Mouse (Mus musculus): Measurements from ENCODE around the gene Chmp4b. TPM values are rescaled to one million over a fixed set of nuclear protein-coding genes. Genes with fewer than 3 reads are reported as not detected.

The Chmp4b gene
- 9.9 and 10.3 TPM in 2 replicates for polyA plus RNA-seq (2015; fragmentation: Nextera tagmentation; extraction: Ambion mirVana)

GRCm38 (mm10) chr2:154651363-154651762 is at the start of gene Chmp4b:
Chmp4b (plus strand) TSS chr2:154651705.
- ATAC-seq (ENCODE audit: low read depth) = no peak
- Histone ChIP-seq H3K9ac (ENCODE audit: low read depth, low read length) (no peak within 1 kb of the TSS), H3K4me1 (ENCODE audit: control insufficient read depth, low read depth, low read length) (peaks cover 7% of the 10 kb centered on the region), H3K36me3 (ENCODE audit: control insufficient read depth, insufficient read depth) (no peaks in the 10 kb centered on the region), H3K27me3 (ENCODE audit: control insufficient read depth, insufficient read depth, low read depth, low read length) (no peaks in the 10 kb centered on the region), H3K4me3 (ENCODE audit: low read depth, low read length) (no peak within 1 kb of the TSS), H3K9me3 (replicated peaks; ENCODE audit: control insufficient read depth, low read length) (0 out of 2 replicates have a peak, but pooled peaks cover 5% of the 10 kb centered on the region), H3K27ac (ENCODE audit: low read length) (no peak within 1 kb of the TSS), H3K4me2 (ENCODE audit: low read depth, low read length) (no peak within 1 kb of the TSS)
- 46% methylated on average over 8 of the region's 8 CpGs for WGBS (ENCODE audit: insufficient replicate concordance)

- H3K36me3 ChIP-seq (ENCODE audit: control insufficient read depth, insufficient read depth) = no peaks in the 10 kb centered on the region
- 6% methylated on average over 22 of the region's 22 CpGs for WGBS (ENCODE audit: insufficient replicate concordance)
- peak overlapping the region; percentile 89 for H3K27ac ChIP-seq (ENCODE audit: low read length)
- H3K27me3 ChIP-seq (ENCODE audit: control insufficient read depth, insufficient read depth, low read depth, low read length) = no peaks in the 10 kb centered on the region
- H3K4me1 ChIP-seq (ENCODE audit: control insufficient read depth, low read depth, low read length) = peaks cover 19% of the 10 kb centered on the region
- no peaks in the 10 kb centered on the region for H3K9me3 ChIP-seq (replicated peaks; ENCODE audit: control insufficient read depth, low read length)
- no peak for ATAC-seq (ENCODE audit: low read depth)
- peak overlapping the region; percentile 75 for H3K4me3 ChIP-seq (ENCODE audit: low read depth, low read length)
- peak overlapping the region; percentile 86 for H3K9ac ChIP-seq (ENCODE audit: low read depth, low read length)
- H3K4me2 ChIP-seq (ENCODE audit: low read depth, low read length) = peak overlapping the region; percentile 74
Observed at GRCm38 (mm10) chr2:154603007-154603637, 48.4 kb upstream of the Chmp4b start.

GRCm38 (mm10) chr2:154603638-154604153 is 47.8 kb upstream of the Chmp4b start, which contains the start of gene Pxmp4:
Pxmp4 (minus strand) TSS chr2:154603708.
- Histone ChIP-seq H3K4me1 (ENCODE audit: control insufficient read depth, low read depth, low read length) (peaks cover 20% of the 10 kb centered on the region), H3K27me3 (ENCODE audit: control insufficient read depth, insufficient read depth, low read depth, low read length) (no peaks in the 10 kb centered on the region), H3K9ac (ENCODE audit: low read depth, low read length) (peak within 1 kb of the TSS; percentile 86), H3K36me3 (ENCODE audit: control insufficient read depth, insufficient read depth) (no peaks in the 10 kb centered on the region), H3K27ac (ENCODE audit: low read length) (peak within 1 kb of the TSS; percentile 92), H3K4me2 (ENCODE audit: low read depth, low read length) (peak within 1 kb of the TSS; percentile 96), H3K4me3 (ENCODE audit: low read depth, low read length) (peak within 1 kb of the TSS; percentile 75), H3K9me3 (replicated peaks; ENCODE audit: control insufficient read depth, low read length) (no peaks in the 10 kb centered on the region)
- WGBS (ENCODE audit: insufficient replicate concordance) = 0% methylated on average over 13 of the region's 13 CpGs
- peak; percentile 99 for ATAC-seq (ENCODE audit: low read depth)

DNA sequence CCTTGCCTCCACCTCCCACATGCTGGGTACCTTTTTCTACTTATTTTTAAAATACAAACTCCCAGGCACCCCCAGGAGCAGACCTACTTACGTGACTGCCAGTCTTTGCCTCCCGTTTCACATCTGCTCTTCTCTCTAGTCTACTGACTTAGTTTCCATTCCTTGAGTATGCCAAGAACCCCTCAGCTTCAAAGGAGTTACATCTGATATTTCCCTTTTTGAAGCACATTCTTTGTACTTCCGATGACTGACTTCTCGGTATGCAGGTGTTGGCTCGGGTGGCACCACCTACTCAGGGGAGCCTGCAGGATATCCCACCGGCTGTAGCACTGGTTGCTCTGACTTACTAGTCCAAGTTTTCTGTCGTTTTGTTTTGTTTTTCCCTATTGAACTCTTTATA is 47.3 kb upstream of the Chmp4b start:
- Histone ChIP-seq H3K9me3 (replicated peaks; ENCODE audit: control insufficient read depth, low read length) (no peaks in the 10 kb centered on the region), H3K9ac (ENCODE audit: low read depth, low read length) (peak overlapping the region; percentile 73), H3K4me1 (ENCODE audit: control insufficient read depth, low read depth, low read length) (peaks cover 23% of the 10 kb centered on the region), H3K4me2 (ENCODE audit: low read depth, low read length) (peak overlapping the region; percentile 96), H3K27me3 (ENCODE audit: control insufficient read depth, insufficient read depth, low read depth, low read length) (no peaks in the 10 kb centered on the region), H3K36me3 (ENCODE audit: control insufficient read depth, insufficient read depth) (no peaks in the 10 kb centered on the region), H3K4me3 (ENCODE audit: low read depth, low read length) (peak overlapping the region; percentile 62), H3K27ac (ENCODE audit: low read length) (peak overlapping the region; percentile 92)
- 12% methylated on average over 7 of the region's 7 CpGs for WGBS (ENCODE audit: insufficient replicate concordance)
- no peak for ATAC-seq (ENCODE audit: low read depth)

- no peak for ATAC-seq (ENCODE audit: low read depth)
- WGBS (ENCODE audit: insufficient replicate concordance) = 74% methylated on average over 1 of the region's 1 CpGs
- no peaks in the 10 kb centered on the region for H3K36me3 ChIP-seq (ENCODE audit: control insufficient read depth, insufficient read depth)
- no peak overlapping the region for H3K27ac ChIP-seq (ENCODE audit: low read length)
- no peak overlapping the region for H3K4me2 ChIP-seq (ENCODE audit: low read depth, low read length)
- no peak overlapping the region for H3K4me3 ChIP-seq (ENCODE audit: low read depth, low read length)
- no peaks in the 10 kb centered on the region for H3K27me3 ChIP-seq (ENCODE audit: control insufficient read depth, insufficient read depth, low read depth, low read length)
- H3K9me3 ChIP-seq (replicated peaks; ENCODE audit: control insufficient read depth, low read length) = no peaks in the 10 kb centered on the region
- peaks cover 32% of the 10 kb centered on the region for H3K4me1 ChIP-seq (ENCODE audit: control insufficient read depth, low read depth, low read length)
- H3K9ac ChIP-seq (ENCODE audit: low read depth, low read length) = no peak overlapping the region
Observed at GRCm38 (mm10) chr2:154606965-154607364, 44.5 kb upstream of the Chmp4b start.

- no peaks in the 10 kb centered on the region for H3K27me3 ChIP-seq (ENCODE audit: control insufficient read depth, insufficient read depth, low read depth, low read length)
- no peak for ATAC-seq (ENCODE audit: low read depth)
- peaks cover 37% of the 10 kb centered on the region for H3K4me1 ChIP-seq (ENCODE audit: control insufficient read depth, low read depth, low read length)
- 39% methylated on average over 10 of the region's 10 CpGs for WGBS (ENCODE audit: insufficient replicate concordance)
- H3K4me3 ChIP-seq (ENCODE audit: low read depth, low read length) = no peak overlapping the region
- no peak overlapping the region for H3K27ac ChIP-seq (ENCODE audit: low read length)
- no peak overlapping the region for H3K4me2 ChIP-seq (ENCODE audit: low read depth, low read length)
- H3K36me3 ChIP-seq (ENCODE audit: control insufficient read depth, insufficient read depth) = no peaks in the 10 kb centered on the region
- H3K9ac ChIP-seq (ENCODE audit: low read depth, low read length) = no peak overlapping the region
- no peaks in the 10 kb centered on the region for H3K9me3 ChIP-seq (replicated peaks; ENCODE audit: control insufficient read depth, low read length)
Observed at GRCm38 (mm10) chr2:154609050-154609767, 42.3 kb upstream of the Chmp4b start.

DNA sequence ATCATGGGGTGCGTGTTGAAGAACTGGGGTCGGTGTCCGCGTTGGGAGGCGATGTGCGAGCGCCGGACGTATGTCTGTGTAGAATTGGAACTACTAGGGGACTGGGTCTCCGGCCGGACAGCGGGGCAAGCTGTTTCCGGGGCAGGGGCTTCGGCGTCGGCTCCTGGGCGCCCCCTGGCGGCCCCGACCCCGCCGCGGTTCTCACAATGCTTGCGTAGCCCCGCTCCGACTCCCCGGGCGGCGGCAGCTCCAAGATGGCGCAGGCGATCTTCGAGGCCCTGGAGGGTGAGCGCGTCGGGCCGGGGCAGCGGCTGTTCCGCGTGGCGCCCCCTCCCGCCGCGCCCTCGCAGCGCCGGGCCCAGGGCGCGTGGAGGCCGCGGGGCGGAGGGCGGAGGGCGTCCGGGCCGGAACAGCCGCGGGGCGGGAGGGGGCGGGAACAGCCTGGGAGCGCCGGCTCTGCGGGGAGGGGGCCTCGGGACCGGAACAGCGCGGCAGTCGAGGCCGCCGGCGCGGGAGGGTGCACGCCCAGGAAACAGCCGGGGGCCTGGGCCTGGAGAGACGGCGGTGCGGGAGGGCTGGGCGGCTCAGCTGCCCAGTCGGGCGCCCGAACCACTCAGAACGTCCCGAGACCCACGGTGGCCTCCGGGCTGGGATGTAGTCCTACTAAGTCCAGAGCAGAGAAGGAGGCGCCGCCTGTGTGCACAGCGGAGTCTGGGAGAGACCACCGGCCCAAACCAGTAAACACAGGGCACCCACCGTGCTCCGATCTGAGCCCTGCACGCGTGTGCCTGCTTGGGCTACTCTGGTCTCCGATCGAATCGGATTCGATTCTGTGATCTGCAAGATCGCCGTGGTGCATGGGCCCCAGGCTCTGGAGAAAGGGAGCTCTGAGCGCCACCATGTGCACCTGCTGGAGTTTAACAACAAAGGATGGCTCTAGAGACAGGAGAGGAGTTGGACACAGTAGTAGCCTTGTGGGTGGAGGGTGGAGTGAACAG is 38.1 kb upstream of the Chmp4b start, which contains the start of the genes Zfp341 and 4930519P11Rik:
Zfp341 (plus strand) TSS at position 180 of the 998 bp plus-strand sequence.
4930519P11Rik (minus strand) TSS at position 320 of the 998 bp plus-strand sequence.
- WGBS (ENCODE audit: insufficient replicate concordance) = under 1% methylated on average over 83 of the region's 98 CpGs
- H3K9me3 ChIP-seq (replicated peaks; ENCODE audit: control insufficient read depth, low read length) = no peaks in the 10 kb centered on the region
- H3K4me1 ChIP-seq (ENCODE audit: control insufficient read depth, low read depth, low read length) = peaks cover 46% of the 10 kb centered on the region
- no peaks in the 10 kb centered on the region for H3K27me3 ChIP-seq (ENCODE audit: control insufficient read depth, insufficient read depth, low read depth, low read length)
- H3K4me2 ChIP-seq (ENCODE audit: low read depth, low read length) = peak within 1 kb of the TSS; percentile 94
- H3K9ac ChIP-seq (ENCODE audit: low read depth, low read length) = peak within 1 kb of the TSS; percentile 75
- no peaks in the 10 kb centered on the region for H3K36me3 ChIP-seq (ENCODE audit: control insufficient read depth, insufficient read depth)
- peak; percentile 89 for ATAC-seq (ENCODE audit: low read depth)
- peak within 1 kb of the TSS; percentile 92 for H3K27ac ChIP-seq (ENCODE audit: low read length)
- peak within 1 kb of the TSS; percentile 71 for H3K4me3 ChIP-seq (ENCODE audit: low read depth, low read length)

- no peaks in the 10 kb centered on the region for H3K36me3 ChIP-seq (ENCODE audit: control insufficient read depth, insufficient read depth)
- H3K4me3 ChIP-seq (ENCODE audit: low read depth, low read length) = peak overlapping the region; percentile 24
- no peak for ATAC-seq (ENCODE audit: low read depth)
- no peaks in the 10 kb centered on the region for H3K9me3 ChIP-seq (replicated peaks; ENCODE audit: control insufficient read depth, low read length)
- H3K4me2 ChIP-seq (ENCODE audit: low read depth, low read length) = peak overlapping the region; percentile 94
- H3K9ac ChIP-seq (ENCODE audit: low read depth, low read length) = peak overlapping the region; percentile 3; the same call in 1 of the 2 replicates
- WGBS (ENCODE audit: insufficient replicate concordance) = 46% methylated on average over 19 of the region's 19 CpGs
- H3K27me3 ChIP-seq (ENCODE audit: control insufficient read depth, insufficient read depth, low read depth, low read length) = no peaks in the 10 kb centered on the region
- peaks cover 38% of the 10 kb centered on the region for H3K4me1 ChIP-seq (ENCODE audit: control insufficient read depth, low read depth, low read length)
- peak overlapping the region; percentile 43; the same call in 1 of the 2 replicates for H3K27ac ChIP-seq (ENCODE audit: low read length)
Observed at GRCm38 (mm10) chr2:154614841-154615576, 36.5 kb upstream of the Chmp4b start.
